Mouse (Mus musculus) brain, embryonic 18.5 days (tissue): ENCODE results near the gene Mrpl58.
"Not testable (repeated sequence)": the region's sequence is repeated elsewhere in the genome, so short reads cannot be mapped to it uniquely, and the experiment has no call there.

ENCODE experiments used
- DNase-seq: peaks from one replicate; pipeline ENCODE4 v3.0.0-alpha.2; 2012; ENCODE audit warnings: low read depth, low spot score

The Mrpl58 gene

DNA sequence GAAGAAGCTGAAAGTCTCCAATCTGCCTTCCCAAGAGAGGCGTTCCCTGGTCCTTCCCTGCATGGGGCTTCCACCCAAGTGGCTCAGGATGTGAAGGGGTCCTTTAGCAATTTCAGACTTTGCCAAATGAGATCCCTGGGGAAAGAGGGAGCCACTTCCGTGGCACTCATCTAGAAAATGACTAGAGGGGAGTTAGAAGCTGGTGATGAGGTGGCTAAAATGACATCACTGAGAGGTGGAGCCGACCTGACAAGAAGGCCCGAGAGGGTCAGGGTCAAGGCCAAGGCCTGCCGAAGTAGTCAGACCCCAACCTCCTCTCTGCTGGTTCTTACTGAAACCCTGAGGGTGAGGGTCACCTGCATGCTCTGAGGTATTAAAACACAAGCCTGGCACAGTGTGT lies 20.7 kb upstream of the Mrpl58 start:
- DNase-seq, result no peak

DNA sequence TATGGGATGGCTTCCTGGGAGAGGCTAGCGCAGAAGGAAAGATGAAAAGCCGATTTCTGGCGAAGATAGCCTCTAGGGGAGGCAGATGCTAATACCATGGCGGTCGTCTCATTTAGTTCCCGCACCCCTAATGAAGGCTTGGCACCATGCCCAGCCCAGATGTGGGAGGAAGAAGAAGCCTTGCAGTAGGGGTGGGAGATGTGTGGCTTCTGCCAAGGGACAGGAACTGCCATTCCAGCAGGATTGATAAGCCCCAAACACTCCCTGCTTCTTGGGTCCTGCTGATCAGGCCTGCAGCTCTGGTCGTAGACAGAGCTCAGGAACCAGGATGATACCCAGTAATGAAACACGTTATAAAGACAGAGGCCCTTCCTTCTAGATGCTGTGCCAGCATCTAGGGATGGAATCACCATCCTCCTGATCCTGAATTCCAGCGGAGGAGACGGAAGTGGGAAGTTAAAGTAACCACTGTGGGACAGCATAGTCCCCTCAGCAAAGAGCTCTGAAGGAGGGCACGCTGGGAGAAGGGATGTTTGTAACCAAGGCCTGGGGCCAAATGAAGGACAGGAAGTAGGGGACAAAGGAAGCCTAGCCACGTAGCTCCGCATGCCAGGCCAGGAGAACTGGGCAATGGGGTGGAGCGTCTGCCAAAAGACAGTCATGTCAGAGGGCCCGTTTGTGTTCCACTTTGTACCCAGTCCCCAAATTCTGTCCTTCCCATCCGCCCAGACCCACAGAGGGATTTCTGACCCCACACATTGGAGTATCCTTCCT lies 19.7 kb upstream of the Mrpl58 start:
- no peak for DNase-seq

DNA sequence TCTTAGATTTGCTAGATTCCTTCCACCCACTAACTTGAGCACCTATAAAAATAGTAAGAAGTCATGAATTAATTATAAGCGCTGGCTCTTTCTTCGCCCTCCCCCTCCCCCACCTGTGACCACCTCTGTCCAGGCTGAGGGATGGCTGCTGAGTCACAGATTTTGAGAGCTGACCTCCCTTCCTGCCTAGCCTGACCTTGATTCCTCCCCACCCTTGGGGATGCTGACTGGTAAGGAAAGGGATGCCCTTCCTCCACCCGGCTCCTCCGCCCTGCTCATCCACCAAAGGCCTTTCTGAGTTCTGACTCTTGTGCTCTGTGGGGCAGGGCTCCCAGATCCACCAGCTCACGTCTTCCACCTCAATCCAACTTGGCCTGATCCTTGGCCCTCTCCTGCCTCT lies 19.0 kb upstream of the Mrpl58 start:
- DNase-seq, result no peak

DNA sequence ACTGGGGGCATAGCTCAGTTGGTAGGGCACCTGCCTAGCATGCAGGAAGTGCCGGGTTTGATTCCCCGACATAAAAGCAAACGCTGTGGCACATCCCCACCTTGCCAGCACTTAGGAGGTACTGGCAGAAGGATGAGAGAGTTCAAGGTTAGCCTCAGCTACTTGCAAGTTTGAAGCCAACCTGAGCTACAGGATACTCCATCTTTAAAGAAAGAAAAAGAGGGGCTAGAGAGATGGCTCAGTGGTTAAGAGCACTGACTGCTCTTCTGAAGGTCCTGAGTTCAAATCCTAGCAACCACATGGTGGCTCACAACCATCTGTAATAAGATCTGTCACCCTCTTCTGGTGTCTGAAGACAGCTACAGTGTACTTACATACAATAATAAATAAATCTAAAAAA lies 16.7 kb upstream of the Mrpl58 start:
- not testable (repeated sequence) for DNase-seq

DNA sequence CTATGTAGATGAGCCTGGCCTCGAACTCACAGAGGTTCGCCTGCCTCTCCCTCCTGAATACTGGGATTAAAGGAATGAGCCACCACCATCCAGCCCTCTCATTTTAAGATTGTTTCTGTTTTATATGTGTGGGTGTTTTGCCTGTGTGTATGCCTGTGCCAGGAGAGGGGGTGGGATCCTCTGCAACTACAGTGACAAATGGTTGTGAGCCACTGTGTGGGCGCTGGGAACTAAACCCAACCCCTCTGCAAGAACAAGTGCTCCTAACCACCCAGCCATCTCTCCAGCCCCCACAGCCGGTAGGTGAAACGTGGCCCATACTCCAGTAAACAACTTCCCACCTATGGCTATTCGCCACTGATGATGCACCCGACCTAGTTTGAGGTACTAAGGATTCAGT lies 12.2 kb upstream of the Mrpl58 start:
- DNase-seq, result no peak

DNA sequence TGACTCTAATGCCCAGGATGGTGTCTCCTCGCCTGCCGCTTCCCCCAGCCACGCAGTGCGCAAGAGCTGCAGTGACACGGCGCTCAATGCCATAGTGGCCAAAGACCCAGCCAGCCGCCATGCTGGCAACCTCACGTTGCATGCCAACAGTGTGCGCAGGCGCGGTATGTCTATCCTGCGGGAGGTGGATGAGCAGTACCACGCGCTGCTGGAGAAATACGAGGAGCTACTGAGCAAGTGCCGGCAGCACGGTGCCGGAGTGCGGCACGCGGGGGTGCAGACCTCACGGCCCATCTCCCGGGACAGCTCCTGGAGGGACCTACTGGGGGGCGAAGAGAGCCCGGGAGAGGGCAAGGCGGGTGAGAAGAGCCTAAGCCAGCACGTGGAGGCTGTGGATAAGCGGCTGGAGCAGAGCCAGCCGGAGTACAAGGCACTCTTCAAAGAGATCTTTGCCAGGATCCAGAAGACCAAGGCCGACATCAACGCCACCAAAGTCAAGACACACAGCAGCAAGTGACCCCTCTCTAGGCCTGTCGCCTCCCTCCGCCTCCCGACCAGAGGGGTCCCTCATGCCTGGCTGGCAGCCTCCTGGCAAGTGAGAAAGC lies 9.7 kb upstream of the Mrpl58 start:
- no peak for DNase-seq

DNA sequence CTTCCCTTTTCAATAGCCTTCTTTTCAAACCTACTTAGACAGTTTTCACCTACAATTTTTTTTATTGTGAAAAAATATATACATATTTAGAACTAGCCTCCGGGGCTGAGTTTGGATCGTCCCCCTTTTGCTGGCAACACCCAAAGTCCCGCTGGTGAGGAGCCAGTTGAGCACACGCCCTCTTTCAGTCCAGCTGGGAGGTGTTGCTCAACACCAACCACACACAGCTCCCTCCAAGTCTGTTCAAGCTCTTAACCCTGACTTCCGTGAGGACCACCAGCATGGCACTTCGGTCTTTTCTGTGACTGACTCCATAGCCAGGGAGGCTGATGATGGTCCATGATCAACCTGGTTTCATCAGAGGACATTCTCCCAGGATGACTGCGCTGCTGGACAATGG lies 5.5 kb upstream of the Mrpl58 start:
- DNase-seq, result no peak

DNA sequence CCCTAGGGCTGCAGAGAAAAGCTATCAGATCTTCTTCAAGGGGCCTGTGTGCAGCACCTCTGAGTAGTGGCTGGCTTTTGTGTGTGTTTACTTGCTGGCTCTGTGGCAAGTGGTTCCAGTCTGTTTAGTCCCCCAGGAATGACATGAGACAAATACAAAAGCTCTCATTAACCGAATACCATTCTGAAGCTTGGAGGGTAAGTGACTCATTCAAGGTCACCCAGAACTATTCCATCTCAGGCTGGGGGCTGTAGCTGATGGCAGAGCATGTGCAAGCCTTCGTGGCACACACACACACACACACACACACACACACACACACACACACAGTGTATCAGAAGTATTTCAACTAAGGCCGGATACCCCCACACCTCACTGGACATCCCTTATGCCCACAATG lies 3.4 kb upstream of the Mrpl58 start:
- no peak for DNase-seq

DNA sequence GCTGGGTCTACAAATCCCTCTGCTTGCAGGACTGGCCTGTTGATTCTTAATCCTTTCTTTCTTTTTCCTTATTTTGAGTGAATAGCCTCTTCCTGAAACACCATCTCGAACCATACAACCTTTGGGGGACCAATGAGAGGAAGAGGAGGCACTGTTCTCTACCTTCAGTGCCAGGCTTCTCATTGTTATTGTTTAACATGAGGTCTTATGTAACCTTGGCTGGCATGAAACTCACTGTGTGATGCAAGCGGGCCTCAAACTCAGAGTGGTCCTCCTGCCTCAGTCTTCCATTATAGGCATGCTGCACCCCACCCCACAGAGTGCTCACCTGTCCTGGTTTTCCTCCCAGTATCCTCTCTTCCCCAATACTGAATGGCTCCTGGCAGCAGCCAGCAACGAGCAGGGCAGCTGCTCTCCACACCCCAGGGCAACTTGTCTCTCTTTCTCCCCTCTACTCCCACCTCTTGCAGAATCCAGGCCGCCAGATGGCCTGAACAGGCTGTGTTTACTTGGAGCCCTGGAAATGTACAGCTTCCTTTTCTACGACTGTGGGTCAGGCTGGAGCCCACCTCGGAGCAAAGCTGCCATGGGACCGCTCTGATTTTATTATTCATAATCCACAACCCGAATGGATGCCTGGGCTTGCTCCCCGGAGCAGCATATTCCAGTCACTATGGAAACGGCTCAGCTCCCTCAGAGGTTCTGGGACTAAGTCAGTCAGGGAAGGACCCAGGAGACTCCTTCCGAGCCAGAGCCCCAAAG lies 2.7 kb upstream of the Mrpl58 start:
- DNase-seq, result no peak

DNA sequence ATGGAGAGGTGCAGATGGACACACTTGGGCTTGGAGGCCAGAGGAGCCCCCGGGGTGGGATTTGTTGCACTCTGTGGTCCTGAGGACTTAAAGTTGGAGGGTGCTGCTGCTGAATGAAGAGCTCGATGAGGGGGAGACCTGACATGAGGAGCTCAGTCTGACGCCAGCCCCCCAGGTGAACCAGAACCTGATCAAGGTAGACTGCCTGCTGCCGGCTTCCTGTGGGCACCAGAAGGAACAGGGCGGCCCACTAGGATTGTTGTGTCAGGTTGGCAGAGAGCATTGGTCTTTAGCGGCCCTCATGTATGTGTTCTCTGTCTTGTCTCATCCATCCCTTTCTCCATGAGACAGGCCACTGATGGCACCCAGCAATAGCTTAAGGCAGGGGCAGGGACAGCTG lies 2.2 kb downstream of the Mrpl58 start:
- no peak for DNase-seq

DNA sequence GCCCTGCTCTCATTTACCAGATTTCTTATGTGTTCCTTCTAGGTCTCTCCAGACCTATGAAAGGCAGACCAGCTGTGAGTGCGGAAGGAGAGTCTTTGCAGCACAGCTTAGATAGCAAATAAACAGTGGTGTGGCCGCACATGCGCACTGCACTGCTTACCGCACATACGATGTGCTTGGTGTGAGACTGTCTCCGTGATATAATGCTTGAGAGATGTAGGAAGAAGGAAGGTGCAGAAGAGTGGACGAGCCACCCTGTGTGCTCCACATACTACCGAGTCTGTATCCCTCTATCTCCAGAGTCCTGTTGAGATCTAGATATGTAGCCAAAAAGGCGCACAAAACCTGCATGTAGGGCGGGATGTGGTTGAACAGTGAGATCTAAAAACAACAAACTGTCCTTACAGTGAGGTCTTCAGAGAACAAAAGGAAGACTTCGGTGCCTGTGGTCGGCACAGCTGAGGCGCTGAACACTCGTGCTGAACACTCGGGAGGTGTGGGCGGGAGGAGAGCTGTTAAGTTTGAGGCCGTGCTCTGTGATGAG lies 3.4 kb downstream of the Mrpl58 start:
- DNase-seq, result no peak

DNA sequence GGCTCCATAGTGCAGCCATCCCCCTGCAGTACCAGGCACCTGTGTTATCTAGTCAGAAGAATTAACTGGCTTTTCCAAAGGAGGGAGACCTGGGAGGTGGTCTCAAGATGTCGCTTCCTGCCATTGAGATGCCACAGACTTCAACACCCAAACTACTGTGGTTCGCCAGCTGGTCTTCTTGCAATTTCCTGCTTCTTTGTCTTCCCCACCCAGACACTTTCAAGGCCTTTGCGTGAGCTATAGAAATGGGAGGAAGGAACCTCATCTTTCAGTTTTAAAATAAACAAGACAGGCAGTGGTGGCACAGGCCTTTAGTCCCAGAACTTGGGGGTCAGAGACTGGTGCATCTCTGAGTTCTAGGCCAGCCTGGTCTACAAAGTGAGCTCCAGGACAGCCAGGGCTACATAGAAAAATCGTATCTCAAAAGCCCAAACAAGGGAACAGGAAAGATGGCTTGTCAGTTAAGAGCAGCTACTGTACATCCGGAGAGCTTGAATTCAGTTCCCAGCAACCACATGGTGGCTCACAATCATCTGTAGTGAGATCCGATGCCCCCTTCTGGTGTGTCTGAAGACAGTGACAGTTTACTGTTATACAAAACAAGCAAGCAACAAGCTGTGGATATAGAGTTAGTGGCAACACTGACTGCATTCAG lies 4.8 kb downstream of the Mrpl58 start:
- DNase-seq, result no peak

DNA sequence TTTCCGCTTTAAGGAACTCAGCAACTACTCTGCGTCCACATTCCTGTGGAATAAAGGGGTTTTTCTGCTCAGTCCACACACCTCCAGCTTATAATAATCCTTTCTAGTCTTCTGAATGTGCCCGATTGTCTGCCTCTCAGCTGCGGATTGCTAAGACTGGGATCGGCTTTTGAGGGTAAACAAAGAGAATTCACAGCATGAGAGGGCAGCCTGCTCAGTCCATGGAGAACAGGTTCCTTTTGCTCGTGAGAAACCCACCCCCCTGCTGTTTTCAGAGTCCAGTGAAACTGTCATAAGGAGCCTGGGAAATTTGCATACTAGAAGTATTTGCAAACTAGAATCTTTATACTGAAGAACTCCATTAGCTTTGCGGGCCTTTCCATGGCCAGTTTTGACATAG lies 6.0 kb downstream of the Mrpl58 start:
- DNase-seq, result no peak

DNA sequence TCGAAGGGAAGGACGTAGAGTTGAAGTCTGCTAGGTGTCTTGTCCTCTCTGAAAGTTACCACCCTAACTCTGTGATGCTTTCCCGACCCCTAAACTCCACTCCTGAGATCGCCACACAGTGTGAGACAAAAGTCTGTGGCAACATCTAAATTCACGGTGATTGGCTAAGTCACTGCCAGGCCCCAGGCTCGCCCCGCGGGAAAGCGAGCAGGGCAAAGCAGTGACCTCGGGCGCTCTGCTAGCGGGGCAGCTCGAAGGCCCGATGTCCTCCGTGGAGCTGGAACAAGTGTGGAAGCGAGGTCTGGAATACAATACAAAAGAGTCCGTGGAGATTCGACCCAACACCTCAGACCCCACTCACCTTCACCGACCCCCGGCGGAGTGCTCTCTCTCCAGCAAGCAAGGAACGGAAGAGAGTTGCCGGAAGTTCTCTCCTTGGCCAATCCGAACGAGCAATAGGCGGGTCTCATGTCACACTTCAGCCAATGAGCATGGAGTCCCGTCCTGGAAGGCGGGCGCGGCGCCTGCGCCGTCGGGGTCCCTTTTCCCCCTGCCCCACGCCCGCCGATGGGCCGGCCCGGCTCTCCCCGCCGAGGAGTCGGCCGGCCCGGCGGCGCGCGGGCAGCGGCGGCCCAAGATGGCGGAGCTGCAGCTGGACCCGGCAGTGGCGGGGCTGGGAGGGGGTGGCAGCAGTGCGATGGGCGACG lies 16.1 kb downstream of the Mrpl58 start, which contains the start of the genes Atp5h and Kctd2:
Atp5h (minus strand) TSS at position 432 of the 707 bp plus-strand sequence.
Kctd2 (plus strand) TSS at position 598 of the 707 bp plus-strand sequence.
- peak; percentile 94 for DNase-seq

DNA sequence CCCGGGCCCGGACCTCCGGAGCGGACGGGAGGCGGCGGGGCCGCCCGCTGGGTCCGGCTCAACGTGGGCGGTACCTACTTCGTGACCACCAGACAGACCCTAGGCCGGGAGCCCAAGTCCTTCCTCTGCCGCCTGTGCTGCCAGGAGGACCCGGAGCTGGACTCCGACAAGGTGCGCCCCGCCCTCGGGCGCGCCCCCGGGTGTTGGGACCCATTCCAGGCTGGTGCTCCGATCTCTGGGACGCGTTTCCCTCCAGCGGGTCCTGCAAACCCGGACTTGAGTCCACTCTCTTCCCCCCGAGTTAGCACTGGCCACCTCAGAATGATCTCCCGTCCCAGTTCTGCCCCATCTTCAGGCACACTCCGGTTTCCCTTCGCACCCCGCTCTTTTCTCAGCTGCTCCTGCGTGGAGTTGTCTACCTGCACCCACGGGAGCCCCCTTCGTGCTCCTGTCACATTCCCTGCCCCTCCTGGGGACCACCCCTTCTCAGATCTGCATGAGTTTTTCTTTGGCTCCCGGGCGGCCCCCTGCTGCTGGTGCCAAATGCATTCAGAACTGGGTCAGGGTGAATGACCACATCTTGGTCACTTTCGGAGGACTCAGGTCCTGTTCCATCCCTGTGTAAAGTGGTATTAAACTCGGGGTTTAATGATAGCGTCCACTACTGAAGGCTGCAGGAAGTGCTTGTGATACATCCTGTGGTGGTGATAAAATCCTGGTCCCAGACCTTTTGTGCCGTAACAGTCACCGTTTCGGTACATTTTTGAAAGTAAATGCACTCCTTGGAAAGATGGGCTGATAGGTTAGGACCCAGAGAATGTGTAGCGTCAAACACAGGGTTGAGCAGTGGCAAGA lies 17.0 kb downstream of the Mrpl58 start:
- DNase-seq, result no peak

DNA sequence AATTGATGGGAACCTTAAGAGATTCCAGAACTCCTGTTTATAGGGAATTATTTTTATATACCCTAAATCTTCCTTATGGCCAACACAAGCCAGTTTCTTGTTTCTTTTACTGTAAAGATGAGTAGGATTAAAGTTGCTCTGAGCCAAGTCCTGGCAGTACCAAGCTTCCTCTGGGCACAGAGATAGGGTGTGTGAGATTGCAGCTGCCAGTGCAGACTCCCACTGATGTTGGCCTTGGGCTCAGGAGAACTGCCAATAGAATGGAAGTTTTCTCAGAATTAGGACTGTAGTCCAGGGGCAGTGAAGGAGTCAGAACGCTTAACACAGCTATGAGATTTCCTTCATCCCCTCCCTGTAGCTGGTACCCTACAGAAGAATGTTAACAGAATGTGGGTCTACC lies 17.8 kb downstream of the Mrpl58 start:
- no peak for DNase-seq

DNA sequence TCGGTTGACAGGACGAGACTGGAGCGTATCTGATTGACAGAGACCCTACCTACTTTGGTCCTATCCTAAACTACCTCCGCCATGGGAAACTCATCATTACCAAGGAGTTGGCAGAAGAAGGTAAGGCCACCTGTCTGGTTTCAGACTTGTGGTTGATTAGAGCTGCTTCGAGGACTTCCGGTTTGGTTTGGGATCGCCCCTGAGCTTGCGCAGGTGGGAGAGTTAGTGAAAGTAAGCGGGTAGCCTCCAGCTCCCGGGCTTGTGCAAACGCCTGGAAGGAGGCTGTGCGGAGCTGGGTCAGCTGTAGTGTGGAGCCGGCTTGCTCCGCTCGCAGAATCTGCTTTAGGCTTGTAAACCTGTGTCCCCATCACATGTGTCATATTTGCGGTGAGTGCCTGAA lies 18.4 kb downstream of the Mrpl58 start:
- no peak for DNase-seq

DNA sequence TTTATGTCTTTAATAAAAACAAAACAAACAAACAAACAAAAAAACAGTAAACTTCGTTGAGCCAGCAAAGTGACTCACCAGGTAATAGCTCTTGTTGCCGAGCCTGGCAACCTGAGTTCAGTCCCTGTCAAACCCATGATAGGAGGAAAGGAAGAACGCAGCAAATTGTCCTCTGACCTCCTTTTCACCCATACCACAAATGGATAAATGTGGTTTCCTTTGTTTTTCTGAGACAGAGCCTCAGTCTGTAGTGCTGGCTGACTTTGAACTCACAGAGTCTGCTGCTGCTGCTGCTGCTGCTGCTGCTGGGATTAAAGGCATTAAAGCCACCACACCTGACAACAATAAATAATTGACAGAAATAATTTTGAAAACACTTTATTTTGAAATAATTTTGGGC lies 19.5 kb downstream of the Mrpl58 start:
- no peak for DNase-seq

DNA sequence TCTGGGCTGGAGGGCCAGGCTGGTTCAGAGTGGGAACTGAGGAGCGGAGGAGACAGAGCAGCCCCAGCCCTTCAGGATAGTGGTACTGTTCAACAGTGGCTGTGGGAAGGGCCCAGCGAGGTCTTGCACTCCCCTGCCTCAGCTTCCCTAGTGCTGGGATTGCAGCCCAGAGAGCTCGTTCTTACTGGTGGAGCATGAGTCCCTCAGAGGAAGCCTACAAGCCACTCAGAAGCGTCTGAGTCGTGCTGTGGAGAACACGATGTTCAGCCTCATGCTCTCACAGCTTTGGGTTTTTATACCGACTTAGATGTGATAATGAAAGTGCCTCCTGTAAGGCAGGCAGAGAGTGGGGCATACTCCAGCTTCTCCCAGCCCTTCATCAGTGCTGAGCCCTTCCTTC lies 21.1 kb downstream of the Mrpl58 start:
- DNase-seq, result no peak

DNA sequence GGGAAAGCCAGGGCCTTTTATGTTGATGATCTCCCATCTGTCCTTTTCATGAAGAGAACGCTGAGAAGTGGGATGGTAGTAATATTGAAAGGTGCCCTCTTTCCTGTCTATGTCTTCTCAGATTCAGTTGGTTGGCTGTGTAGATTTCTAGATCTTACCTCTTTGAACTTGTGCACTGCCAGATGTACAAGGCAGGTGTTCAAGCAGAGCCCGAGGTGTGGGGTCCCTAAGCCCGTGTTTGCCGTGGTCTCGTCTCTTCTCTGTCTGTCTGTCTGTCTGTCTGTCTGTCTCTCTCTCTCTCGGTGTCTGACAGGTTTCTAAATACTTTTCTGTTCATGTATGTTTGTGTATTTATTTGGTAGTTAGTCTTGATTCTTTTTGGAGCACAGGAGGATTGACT lies 22.1 kb downstream of the Mrpl58 start:
- no peak for DNase-seq
